Comparison of ENCODE assay signal across 16 mouse cellular contexts in genomic region chr3:9598061-9598460, GRCm38 (mm10). TPM values are rescaled to one million over a fixed set of nuclear protein-coding genes. Genes with fewer than 3 reads are reported as not detected.
A peak's percentile ranks its signal among the peaks of the same experiment; 100 is the strongest.
DNase-seq lines count a peak whose midpoint lies in the region; ATAC-seq and TF ChIP-seq lines count a peak whose summit lies in the region.
"Had no signal": no experiment of that assay in that cellular context is flagged by ENCODE, and none has a peak within 500 bp of the region (broad histone marks: within the 10 kb centered on the region; RNA-seq: fewer than 3 reads in every experiment).

No protein-coding gene starts in this region.

- no peaks in the 10 kb centered on the region for H3K9me3 ChIP-seq in intestine, postnatal 0 days (ENCODE audit: control insufficient read depth)
- no peaks in the 10 kb centered on the region for H3K9me3 ChIP-seq in intestine, embryonic 16.5 days (ENCODE audit: control insufficient read depth, low read length)
- H3K9me3 ChIP-seq: forebrain, embryonic 12.5 days had no signal

- H3K36me3 ChIP-seq in intestine, postnatal 0 days (ENCODE audit: control insufficient read depth, insufficient read depth), result no peaks in the 10 kb centered on the region
- no peaks in the 10 kb centered on the region for H3K36me3 ChIP-seq in intestine, embryonic 16.5 days (ENCODE audit: control insufficient read depth, insufficient read depth, low read length)
- H3K36me3 ChIP-seq: forebrain, embryonic 12.5 days had no signal

- H3K4me3 ChIP-seq in intestine, postnatal 0 days (ENCODE audit: low read depth, low read length), result no peak overlapping the region
- no peak overlapping the region for H3K4me3 ChIP-seq in intestine, embryonic 16.5 days (ENCODE audit: low read length)
- H3K4me3 ChIP-seq: forebrain, embryonic 12.5 days; heart, adult 2 months had no signal

- H3K4me1 ChIP-seq in intestine, postnatal 0 days (replicated peaks; ENCODE audit: control insufficient read depth, insufficient read depth, low read length), result no peaks in the 10 kb centered on the region
- peaks cover 4% of the 10 kb centered on the region; the same call in 1 of the 2 replicates for H3K4me1 ChIP-seq in intestine, embryonic 16.5 days (ENCODE audit: control insufficient read depth, insufficient read depth, low read length)

- no peak overlapping the region for H3K9ac ChIP-seq in intestine, postnatal 0 days (ENCODE audit: low read depth, low read length)
- H3K9ac ChIP-seq in intestine, embryonic 16.5 days (ENCODE audit: low read depth, low read length), result no peak overlapping the region
- H3K9ac ChIP-seq: forebrain, embryonic 12.5 days had no signal

- DNase-seq in thymus, postnatal 0 days (ENCODE audit: low spot score), result peak; percentile 45
- no peak for DNase-seq in thymus, postnatal 10 days (ENCODE audit: low spot score in 2 of 2)
- DNase-seq in yolk sac, embryonic 10.5 days (ENCODE audit: low spot score), result no peak
- no peak for DNase-seq in adrenal gland, adult 18-20 months (ENCODE audit: low spot score in 2 of 2)
- no peak for DNase-seq in urinary bladder, postnatal 4 days (ENCODE audit: low spot score in 2 of 2)
- DNase-seq: adrenal gland, adult 2 months; cerebellum, postnatal 36 days; heart, adult 2 months; heart, postnatal 14 days; kidney, postnatal 10 days; right cerebral cortex, postnatal 14 days had no signal

- H3K27me3 ChIP-seq in intestine, postnatal 0 days (replicated peaks; ENCODE audit: control insufficient read depth, insufficient read depth, low read length), result no peaks in the 10 kb centered on the region
- no peaks in the 10 kb centered on the region for H3K27me3 ChIP-seq in intestine, embryonic 16.5 days (replicated peaks; ENCODE audit: control insufficient read depth, insufficient read depth, low read length)
- H3K27me3 ChIP-seq: forebrain, embryonic 12.5 days had no signal

- no peak overlapping the region for H3K27ac ChIP-seq in intestine, postnatal 0 days (ENCODE audit: low read depth, low read length)
- no peak overlapping the region for H3K27ac ChIP-seq in intestine, embryonic 16.5 days (ENCODE audit: low read length)
- H3K27ac ChIP-seq: forebrain, embryonic 12.5 days; heart, adult 2 months had no signal

- 88% methylated on average over 3 of the region's 3 CpGs for WGBS in intestine, postnatal 0 days
- WGBS in intestine, embryonic 16.5 days, result 91% methylated on average over 3 of the region's 3 CpGs

- 0 out of 2 replicates have a peak, but pooled peaks have one; percentile 11 for TF ChIP-seq CTCF in intestine, postnatal 0 days (IDR thresholded peaks at IDR 0.05; ENCODE audit: low read depth)

- no peak for ATAC-seq in intestine, postnatal 0 days
- no peak for ATAC-seq in intestine, embryonic 16.5 days
- ATAC-seq in megakaryocyte, adult 5-6 weeks (ENCODE audit: poor library complexity, severe bottlenecking), result peak; percentile 84
- ATAC-seq: inflammation-experienced regulatory T-cells, adult 6 months had no signal

- H3K4me2 ChIP-seq in intestine, postnatal 0 days (replicated peaks; ENCODE audit: low read depth), result no peak overlapping the region
- H3K4me2 ChIP-seq in intestine, embryonic 16.5 days (ENCODE audit: low read depth, low read length), result no peak overlapping the region
- H3K4me2 ChIP-seq: forebrain, embryonic 12.5 days had no signal

RNA-seq across cellular contexts. Expression of gene Zfp704, which starts 11.8 kb away (rescaled TPM):
- 2.8 and 3.3 TPM in 2 replicates for polyA plus RNA-seq in intestine, postnatal 0 days (2015; fragmentation: Nextera tagmentation; extraction: Ambion mirVana)
- polyA plus RNA-seq in intestine, embryonic 16.5 days (2015; fragmentation: Nextera tagmentation; extraction: Ambion mirVana), result 4.4 and 4.7 TPM in 2 replicates
- polyA plus RNA-seq in thymus, postnatal 0 days (2015; fragmentation: Nextera tagmentation; extraction: Ambion mirVana), result 2.5 and 4.7 TPM in 2 replicates
- 5.4 and 6.6 TPM in 2 replicates for total RNA-seq in megakaryocyte, adult 5-6 weeks (2015)
- 5.1 and 7.4 TPM in 2 replicates for total RNA-seq in megakaryocyte, adult 5-6 weeks (2017)
- 10 to 100 TPM; 10.6 to 12.5 TPM for total RNA-seq in adrenal gland, adult 18-20 months (2021)
